Mouse (Mus musculus): ENCODE measurements around the gene D6Wsu163e.

Gene D6Wsu163e

DNA sequence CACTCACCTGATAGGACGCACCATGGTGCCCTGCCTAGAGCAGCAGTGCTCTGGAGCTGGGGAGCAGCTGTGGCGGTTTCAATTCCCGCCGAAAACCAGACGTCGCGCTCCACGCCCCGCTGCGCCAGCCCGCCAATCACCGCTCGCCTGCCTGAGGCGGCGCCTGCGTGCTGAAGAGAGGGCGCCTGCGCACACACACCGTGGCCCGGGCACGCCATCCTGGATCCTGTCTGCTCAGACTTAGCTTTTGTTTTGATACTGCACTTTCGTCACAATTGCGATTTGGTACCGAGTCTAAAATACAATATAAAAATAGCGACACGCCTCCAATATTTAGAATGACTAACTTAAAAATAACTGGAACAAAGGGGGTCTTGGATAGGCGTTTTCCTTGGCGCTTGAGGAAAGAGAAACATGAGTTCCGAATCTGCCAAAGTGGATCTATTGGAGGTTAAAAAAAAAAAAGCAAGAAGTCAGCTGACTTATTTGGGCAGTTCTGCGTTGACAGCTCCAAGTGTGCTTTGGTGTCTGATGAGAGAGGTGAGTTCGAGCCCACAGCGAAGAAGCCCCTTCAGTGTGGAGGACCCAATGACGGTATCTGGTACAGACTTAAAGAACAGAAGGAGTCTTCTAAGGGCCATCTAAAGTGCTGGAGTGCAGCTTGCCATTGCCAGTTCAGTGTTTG lies at the start of gene D6Wsu163e, which contains the start of gene Rad51ap1:
TSS of gene D6Wsu163e (plus strand) at position 476 of the 685 bp plus-strand sequence.
TSS of gene Rad51ap1 (minus strand) at position 101 of the 685 bp plus-strand sequence.
- DNase-seq (ENCODE audit: low spot score), result peak; percentile 57

DNA sequence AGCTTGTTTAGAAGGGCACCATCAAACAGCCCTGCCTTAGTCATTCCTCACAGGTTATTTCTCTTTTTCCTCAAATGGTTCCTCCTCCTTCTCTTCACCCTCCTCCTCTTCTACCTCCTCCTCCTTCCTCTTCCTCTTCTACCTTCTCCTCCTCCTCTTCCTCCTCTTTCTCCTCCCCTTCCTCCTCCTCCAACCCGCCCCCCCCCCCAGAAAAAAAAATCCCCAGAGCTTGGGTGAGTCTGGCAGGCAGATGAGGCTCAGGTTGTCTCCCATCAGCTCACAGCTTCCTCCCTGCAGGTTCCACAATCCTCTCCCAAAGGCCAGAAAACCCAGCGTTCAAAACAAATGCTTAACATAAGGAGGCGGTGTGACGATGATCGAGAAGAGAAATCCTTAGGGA lies 32.4 kb upstream of the D6Wsu163e start:
- no peak for DNase-seq (ENCODE audit: low spot score)

GRCm38 (mm10) chr6:126907876-126908275 lies 31.9 kb upstream of the D6Wsu163e start:
- DNase-seq (ENCODE audit: low spot score), result no peak

GRCm38 (mm10) chr6:126910727-126911126 lies 29.0 kb upstream of the D6Wsu163e start:
- DNase-seq (ENCODE audit: low spot score), result no peak

DNA sequence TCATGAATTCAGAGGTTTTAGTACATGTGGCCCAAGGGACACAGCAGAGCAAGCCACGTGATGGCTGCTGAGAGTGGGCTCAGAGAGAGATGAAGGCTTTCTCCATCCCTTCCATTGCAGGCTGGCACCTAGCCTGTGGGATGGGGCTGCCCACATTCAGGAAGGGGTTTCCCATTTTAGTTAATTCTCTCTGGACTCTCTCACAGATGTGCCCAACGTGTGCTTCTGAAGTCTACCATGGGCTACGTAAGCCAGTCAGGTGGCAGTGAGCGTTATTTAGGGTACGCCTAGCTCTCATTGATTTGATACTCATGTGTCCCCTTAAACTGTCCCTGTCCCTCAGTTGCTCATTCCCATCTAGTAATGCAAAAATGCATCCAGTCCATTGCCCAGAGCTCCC lies 24.8 kb upstream of the D6Wsu163e start:
- DNase-seq (ENCODE audit: low spot score), result no peak

GRCm38 (mm10) chr6:126921111-126921881 lies 18.5 kb upstream of the D6Wsu163e start, which contains the start of gene Dyrk4:
Gene Dyrk4, minus strand, starts transcription at chr6:126921839.
- DNase-seq (ENCODE audit: low spot score), result no peak

DNA sequence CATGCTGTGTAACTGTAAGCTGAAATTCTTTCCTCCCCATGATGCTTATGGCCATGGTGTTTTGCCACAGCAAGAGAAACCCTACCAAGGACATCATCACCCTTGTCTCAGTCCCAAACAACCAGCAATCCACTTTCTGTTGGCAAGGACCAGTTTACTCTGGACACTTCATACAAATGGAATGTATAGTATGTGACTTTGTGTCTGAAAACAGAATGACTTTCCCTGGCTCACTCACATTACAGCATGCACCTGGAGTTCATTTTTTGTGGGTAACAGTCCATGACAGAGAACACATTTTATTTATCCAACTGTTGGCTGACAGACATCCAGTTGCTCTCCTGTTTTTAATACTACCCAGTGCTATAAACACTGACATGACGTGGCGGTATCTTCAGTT lies 6.9 kb upstream of the D6Wsu163e start:
- DNase-seq (ENCODE audit: low spot score), result no peak

DNA sequence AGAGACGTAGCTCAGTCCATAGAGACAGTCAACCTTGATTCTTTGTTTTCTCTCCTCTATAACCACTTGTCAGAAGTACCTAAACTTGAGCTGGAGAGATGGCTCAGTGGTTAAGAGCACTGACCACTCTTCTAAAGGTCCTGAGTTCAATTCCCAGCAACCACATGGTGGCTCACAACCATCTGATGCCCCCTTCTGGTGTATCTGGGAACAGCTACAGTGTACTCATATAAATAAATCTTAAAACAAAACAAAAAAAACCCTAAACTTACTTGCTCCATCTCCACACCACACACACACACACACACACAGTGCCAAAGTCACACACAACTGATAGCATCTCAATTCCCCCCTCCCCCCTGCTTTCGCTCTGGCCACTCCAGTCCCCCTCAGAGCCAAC lies 1.7 kb upstream of the D6Wsu163e start:
- no peak for DNase-seq (ENCODE audit: low spot score)

DNA sequence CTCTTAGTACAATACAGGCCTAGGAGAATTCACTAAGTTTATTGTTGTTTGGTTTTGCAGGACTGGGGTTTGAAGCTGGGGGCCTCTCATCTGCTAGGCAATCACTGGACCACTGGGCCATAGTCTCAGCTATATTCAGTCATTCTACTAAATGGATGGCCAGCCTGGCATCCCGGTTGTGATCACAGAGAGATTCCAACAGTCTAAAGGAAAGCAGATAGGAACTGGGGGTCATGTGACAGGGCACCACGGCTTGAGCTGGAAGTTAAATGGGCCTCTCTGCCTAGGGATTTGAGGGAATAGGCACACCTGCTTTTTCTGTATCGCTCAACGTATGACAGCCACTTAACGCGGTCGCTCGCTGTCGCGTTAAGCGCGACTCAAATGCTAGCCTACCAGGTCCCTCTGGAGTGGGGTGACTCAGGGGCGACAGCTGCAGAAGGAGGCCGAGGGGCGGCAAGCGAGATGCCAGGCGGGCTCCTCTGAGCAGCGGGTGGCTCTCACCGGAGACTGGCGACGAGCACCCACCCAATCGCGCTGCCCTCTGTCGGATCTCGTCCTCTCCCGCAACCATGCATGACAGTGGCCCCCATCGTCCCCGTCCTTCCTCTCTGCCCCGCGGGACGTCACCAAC lies 792 bp upstream of the D6Wsu163e start:
- no peak for DNase-seq (ENCODE audit: low spot score)

- DNase-seq (ENCODE audit: low spot score), result no peak
Observed at GRCm38 (mm10) chr6:126940451-126940850, 689 bp downstream of the D6Wsu163e start.

GRCm38 (mm10) chr6:126948336-126948735 lies 8.6 kb downstream of the D6Wsu163e start:
- DNase-seq (ENCODE audit: low spot score), result no peak

DNA sequence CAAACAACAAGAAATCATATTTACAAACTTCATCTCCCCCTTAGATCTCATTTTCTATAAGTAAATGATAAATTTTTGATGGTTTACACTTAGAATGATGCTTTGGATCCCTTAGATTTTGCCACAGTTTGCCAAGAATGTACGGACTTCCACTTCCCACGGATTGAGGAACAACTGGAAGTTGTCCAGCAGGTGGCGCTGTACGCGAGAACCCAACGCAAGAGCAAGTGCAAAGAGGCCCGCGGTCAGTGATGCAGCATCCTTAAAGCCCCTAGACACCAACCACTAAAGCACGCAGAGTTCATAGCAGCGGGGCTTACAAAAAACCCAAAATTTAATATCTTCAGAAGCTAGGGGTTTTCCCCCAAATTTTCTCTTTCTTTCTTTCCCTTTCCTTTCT lies 16.0 kb downstream of the D6Wsu163e start:
- peak; percentile 35 for DNase-seq (ENCODE audit: low spot score)

DNA sequence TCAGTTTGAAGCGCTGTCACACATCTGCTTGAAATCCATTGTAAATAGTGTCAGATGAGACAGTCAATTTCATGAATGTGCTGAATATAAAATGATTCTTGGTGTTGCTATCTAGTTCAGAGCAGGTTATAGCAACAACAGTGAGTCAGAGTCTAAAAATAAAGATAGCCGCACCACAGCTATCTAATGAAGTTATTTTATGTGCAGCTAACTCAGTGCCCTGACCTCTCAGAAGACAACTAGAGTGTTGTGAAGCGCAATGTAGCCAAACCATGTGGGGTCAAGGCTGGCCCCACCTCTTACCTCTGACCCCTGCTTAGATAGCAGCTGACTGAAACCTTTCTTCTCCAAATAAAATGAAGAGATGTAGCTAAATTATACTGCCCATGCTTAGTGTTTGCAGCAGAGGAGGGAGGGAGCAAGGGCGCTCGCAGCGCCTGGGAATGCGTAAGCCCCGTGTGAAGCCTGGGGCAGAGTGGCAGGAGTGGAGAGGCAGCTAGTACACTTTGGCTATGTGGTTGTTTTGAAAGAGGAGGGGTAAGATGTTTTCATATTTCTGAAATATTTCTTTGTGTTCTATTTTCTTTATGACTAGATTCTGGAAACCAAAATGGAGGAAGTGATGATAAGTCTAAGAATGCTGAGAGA lies 21.7 kb downstream of the D6Wsu163e start:
- DNase-seq (ENCODE audit: low spot score), result no peak

GRCm38 (mm10) chr6:126962709-126963108 lies 22.9 kb downstream of the D6Wsu163e start:
- no peak for DNase-seq (ENCODE audit: low spot score)

DNA sequence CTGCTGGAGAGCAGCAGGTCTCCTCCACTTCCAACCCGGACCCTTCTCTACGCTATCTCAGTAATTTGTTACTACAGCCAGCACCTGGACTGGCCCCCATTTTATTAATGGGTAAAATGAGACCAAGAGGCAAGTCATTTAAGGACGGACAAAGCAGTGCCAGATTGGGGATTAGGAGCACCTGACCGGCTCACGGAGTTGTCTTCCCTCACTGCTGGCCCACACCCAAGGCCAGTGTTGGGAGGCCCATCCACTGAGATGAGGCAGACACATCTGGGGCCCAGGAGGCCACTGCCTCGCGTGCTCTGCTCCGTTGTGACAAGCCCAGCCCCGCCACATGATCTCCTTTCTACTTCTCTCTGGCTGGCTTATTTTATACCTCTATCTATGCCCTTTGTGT lies 23.7 kb downstream of the D6Wsu163e start:
- DNase-seq (ENCODE audit: low spot score), result no peak

DNA sequence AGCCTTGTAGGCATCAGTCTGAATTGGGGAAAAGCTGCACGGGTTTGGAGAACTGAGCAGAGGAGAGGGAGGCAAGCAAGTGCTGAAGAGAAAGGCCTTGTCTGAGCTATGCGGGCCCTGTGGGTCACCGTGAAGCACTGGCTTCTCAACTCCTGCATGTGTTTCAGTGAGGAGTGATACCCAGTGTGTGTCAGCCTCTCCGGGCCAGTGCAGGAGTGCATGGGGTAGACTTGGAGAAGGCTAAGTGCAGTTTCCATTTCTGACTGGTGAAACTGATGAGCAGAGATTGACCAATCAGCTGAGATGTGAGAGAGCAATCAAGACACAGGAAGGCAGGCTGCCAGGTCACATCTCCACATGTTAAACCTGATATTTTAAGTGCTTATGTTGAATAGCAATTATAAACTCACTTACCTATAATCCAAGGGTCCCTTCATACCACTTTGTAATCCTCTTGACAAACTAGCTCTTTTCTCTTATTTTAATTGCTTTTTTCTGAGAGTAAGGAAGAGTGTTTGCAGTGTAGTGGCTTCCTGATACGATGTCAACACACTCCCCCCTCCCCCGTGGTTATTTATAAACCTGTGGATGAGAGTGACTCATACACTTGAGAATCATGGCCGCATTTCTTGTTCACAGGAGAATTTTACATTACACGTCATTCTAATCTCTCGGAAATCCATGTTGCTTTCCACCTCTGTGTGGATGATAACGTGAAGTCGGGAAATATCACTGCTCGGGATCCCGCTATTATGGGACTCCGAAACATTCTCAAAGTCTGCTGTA lies 26.7 kb downstream of the D6Wsu163e start:
- no peak for DNase-seq (ENCODE audit: low spot score)

DNA sequence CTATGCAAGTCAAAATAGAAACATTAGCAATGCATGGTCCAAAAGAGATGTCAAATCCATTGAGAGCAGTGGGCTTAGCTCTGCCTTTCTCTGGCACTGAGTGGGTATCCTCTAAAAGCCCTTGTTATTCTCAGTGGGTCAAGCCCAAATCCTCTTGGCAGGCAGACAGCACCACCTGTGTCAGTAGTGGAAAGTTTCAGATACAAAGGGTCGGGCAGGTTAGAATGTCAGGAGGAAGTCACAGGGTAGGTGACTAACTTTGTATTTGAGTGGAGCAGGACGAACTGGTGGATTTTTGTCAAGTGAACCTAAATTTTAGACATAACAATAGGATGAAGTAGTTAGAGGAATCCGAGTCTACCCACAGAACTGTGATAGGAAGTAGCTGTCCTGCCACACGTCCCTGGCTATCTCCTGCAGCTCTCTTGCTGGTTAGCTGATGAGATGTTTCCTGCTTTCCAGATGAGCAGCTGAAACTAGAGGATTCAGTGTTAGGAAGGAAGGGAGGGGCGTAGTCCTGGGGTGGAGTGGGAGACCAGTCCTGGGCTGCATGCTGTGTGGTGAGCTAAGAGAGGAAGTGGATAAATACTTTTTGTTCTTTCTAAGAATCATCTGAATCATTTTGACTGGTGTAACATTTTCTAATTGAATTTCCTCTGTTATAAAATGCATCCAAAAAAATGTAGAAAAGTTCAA lies 41.9 kb downstream of the D6Wsu163e start:
- DNase-seq (ENCODE audit: low spot score), result no peak

GRCm38 (mm10) chr6:126993676-126994075 lies 53.9 kb downstream of the D6Wsu163e start:
- DNase-seq (ENCODE audit: low spot score), result no peak

- DNase-seq (ENCODE audit: low spot score), result no peak
Observed at GRCm38 (mm10) chr6:126995494-126995893, 55.7 kb downstream of the D6Wsu163e start.

DNA sequence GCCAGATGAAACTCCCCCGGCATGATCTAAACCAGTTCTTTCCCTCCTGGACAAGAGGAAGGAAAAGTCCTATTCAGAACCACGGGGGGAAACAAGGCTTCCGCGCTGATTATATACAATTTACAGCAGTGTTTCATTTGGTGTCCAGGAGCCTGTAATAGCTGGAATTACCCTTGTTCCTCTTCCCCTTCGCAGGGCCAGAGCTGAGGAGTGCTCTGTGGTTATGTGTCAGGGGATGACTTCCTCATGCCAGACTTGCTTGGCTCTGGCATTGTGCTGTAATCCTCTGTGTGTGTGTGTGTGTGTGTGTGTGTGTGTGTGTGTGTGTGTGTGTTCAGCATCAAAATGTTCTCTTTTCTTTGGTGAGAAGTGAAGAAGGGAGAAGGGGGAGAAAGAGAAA lies 56.6 kb downstream of the D6Wsu163e start:
- DNase-seq (ENCODE audit: low spot score), result no peak

- DNase-seq (ENCODE audit: low spot score), result no peak
Observed at GRCm38 (mm10) chr6:127005646-127006045, 65.9 kb downstream of the D6Wsu163e start.

Measured in urinary bladder, postnatal 10 days (tissue).